26 mouse cellular contexts compared by ENCODE assay signal in genomic region chr1:83862128-83862527, GRCm38 (mm10).
DNase-seq lines count a peak whose midpoint lies in the region; ATAC-seq lines count a peak whose summit lies in the region.
"Had no signal": no experiment of that assay in that cellular context is flagged by ENCODE, and none has a peak within 500 bp of the region (broad histone marks: within the 10 kb centered on the region; RNA-seq: fewer than 3 reads in every experiment).

No protein-coding gene starts in this region.

- H3K4me3 ChIP-seq in hindbrain, embryonic 11.5 days (ENCODE audit: low read depth, low read length): no peak overlapping the region
- no peak overlapping the region for H3K4me3 ChIP-seq in hindbrain, embryonic 10.5 days
- H3K4me3 ChIP-seq in midbrain, embryonic 16.5 days (ENCODE audit: low read depth, low read length): no peak overlapping the region
- no peak overlapping the region for H3K4me3 ChIP-seq in midbrain, embryonic 10.5 days
- H3K4me3 ChIP-seq: embryonic facial prominence, embryonic 10.5 days; embryonic facial prominence, embryonic 13.5 days; erythroblast, embryonic 14.5 days; forebrain, embryonic 12.5 days; forebrain, embryonic 15.5 days; heart, embryonic 12.5 days; heart, embryonic 15.5 days; hindbrain, embryonic 15.5 days had no signal

- no peak overlapping the region for H3K4me2 ChIP-seq in hindbrain, embryonic 11.5 days (replicated peaks; ENCODE audit: low read depth, low read length)
- H3K4me2 ChIP-seq in midbrain, embryonic 16.5 days (ENCODE audit: low read length): no peak overlapping the region
- H3K4me2 ChIP-seq: embryonic facial prominence, embryonic 13.5 days; forebrain, embryonic 12.5 days; forebrain, embryonic 15.5 days; heart, embryonic 12.5 days; heart, embryonic 15.5 days; hindbrain, embryonic 15.5 days had no signal

- no peak overlapping the region for H3K9ac ChIP-seq in hindbrain, embryonic 11.5 days (ENCODE audit: low read depth, low read length)
- H3K9ac ChIP-seq in midbrain, embryonic 16.5 days (ENCODE audit: low read depth, low read length): no peak overlapping the region
- H3K9ac ChIP-seq: embryonic facial prominence, embryonic 13.5 days; forebrain, embryonic 12.5 days; forebrain, embryonic 15.5 days; heart, embryonic 12.5 days; heart, embryonic 15.5 days; hindbrain, embryonic 15.5 days had no signal

- H3K36me3 ChIP-seq in hindbrain, embryonic 11.5 days (ENCODE audit: control insufficient read depth, insufficient read depth, low read length): no peaks in the 10 kb centered on the region
- no peaks in the 10 kb centered on the region for H3K36me3 ChIP-seq in hindbrain, embryonic 10.5 days
- no peaks in the 10 kb centered on the region for H3K36me3 ChIP-seq in midbrain, embryonic 16.5 days (ENCODE audit: control insufficient read depth, insufficient read depth, low read length)
- H3K36me3 ChIP-seq in midbrain, embryonic 10.5 days: no peaks in the 10 kb centered on the region
- H3K36me3 ChIP-seq: embryonic facial prominence, embryonic 10.5 days; embryonic facial prominence, embryonic 13.5 days; forebrain, embryonic 12.5 days; forebrain, embryonic 15.5 days; heart, embryonic 12.5 days; heart, embryonic 15.5 days; hindbrain, embryonic 15.5 days had no signal

- H3K4me1 ChIP-seq in hindbrain, embryonic 11.5 days (replicated peaks; ENCODE audit: control insufficient read depth, insufficient read depth, low read length): no peaks in the 10 kb centered on the region
- H3K4me1 ChIP-seq in hindbrain, embryonic 10.5 days (replicated peaks): peaks cover 14% of the 10 kb centered on the region; the same call in 1 of the 2 replicates
- no peaks in the 10 kb centered on the region; the same call in 1 of the 2 replicates for H3K4me1 ChIP-seq in midbrain, embryonic 16.5 days (ENCODE audit: control insufficient read depth, insufficient read depth, low read length)
- H3K4me1 ChIP-seq in midbrain, embryonic 10.5 days: 0 out of 2 replicates have a peak, but pooled peaks cover 4% of the 10 kb centered on the region
- H3K4me1 ChIP-seq: embryonic facial prominence, embryonic 10.5 days; embryonic facial prominence, embryonic 13.5 days; forebrain, embryonic 15.5 days; heart, embryonic 12.5 days; heart, embryonic 15.5 days had no signal

- ATAC-seq in hindbrain, embryonic 11.5 days (ENCODE audit: low FRiP score): peak; percentile 83
- ATAC-seq in midbrain, embryonic 16.5 days: 0 out of 2 replicates have a peak, but pooled peaks have one; percentile 56
- ATAC-seq: activated CD4-positive, CD25-positive, alpha-beta regulatory T cell, adult 4 months; forebrain, embryonic 15.5 days had no signal

- no peaks in the 10 kb centered on the region for H3K27me3 ChIP-seq in hindbrain, embryonic 11.5 days (ENCODE audit: control insufficient read depth, insufficient read depth, low read length)
- H3K27me3 ChIP-seq in hindbrain, embryonic 10.5 days (ENCODE audit: insufficient read depth, poor library complexity, severe bottlenecking): no peaks in the 10 kb centered on the region
- H3K27me3 ChIP-seq in midbrain, embryonic 16.5 days (ENCODE audit: control insufficient read depth, insufficient read depth, low read depth, low read length): no peaks in the 10 kb centered on the region
- H3K27me3 ChIP-seq in midbrain, embryonic 10.5 days (ENCODE audit: low read depth, poor library complexity, severe bottlenecking): no peaks in the 10 kb centered on the region
- H3K27me3 ChIP-seq: forebrain, embryonic 12.5 days; forebrain, embryonic 15.5 days; heart, embryonic 12.5 days; heart, embryonic 15.5 days; hindbrain, embryonic 15.5 days had no signal

- peak; percentile 45 for DNase-seq in hindbrain, embryonic 11.5 days (ENCODE audit: low spot score)
- DNase-seq in hindbrain, embryonic 10.5 days (ENCODE audit: low spot score): no peak
- DNase-seq in left cerebral cortex, postnatal 4 days: peak; percentile 12
- no peak for DNase-seq in left cerebral cortex, postnatal 14 days (ENCODE audit: low spot score in 2 of 2)
- DNase-seq in midbrain, embryonic 10.5 days (ENCODE audit: low spot score): no peak
- peak; percentile 18 for DNase-seq in retina, postnatal 1 day
- no peak for DNase-seq in retina, embryonic 14.5 days (ENCODE audit: low spot score)
- DNase-seq: adrenal gland, adult 8-10 months; adrenal gland, postnatal 25 days; cerebellum, adult 11-12 months; cerebellum, adult 8-10 months; cerebellum, postnatal 36 days; gastrocnemius, postnatal 25 days; heart, adult 18-20 months; heart, postnatal 10 days; heart, postnatal 36 days had no signal

- 51% methylated on average over 3 of the region's 3 CpGs for WGBS in hindbrain, embryonic 11.5 days
- 66% methylated on average over 3 of the region's 3 CpGs for WGBS in hindbrain, embryonic 10.5 days
- WGBS in midbrain, embryonic 16.5 days: 41% methylated on average over 3 of the region's 3 CpGs
- 81% methylated on average over 3 of the region's 3 CpGs for WGBS in midbrain, embryonic 10.5 days

- intact Hi-C loops in left cerebral cortex, postnatal 4 days (cut with DNase I): no loop called here
- intact Hi-C loops in left cerebral cortex, postnatal 14 days (cut with DNase I): no loop called here

- peak overlapping the region; percentile 55; the same call in 1 of the 2 replicates for H3K27ac ChIP-seq in hindbrain, embryonic 11.5 days (ENCODE audit: low read depth, low read length)
- no peak overlapping the region for H3K27ac ChIP-seq in hindbrain, embryonic 10.5 days
- H3K27ac ChIP-seq in midbrain, embryonic 16.5 days (ENCODE audit: low read length): no peak overlapping the region
- H3K27ac ChIP-seq in midbrain, embryonic 10.5 days (replicated peaks): no peak overlapping the region
- H3K27ac ChIP-seq: embryonic facial prominence, embryonic 10.5 days; embryonic facial prominence, embryonic 13.5 days; forebrain, embryonic 12.5 days; forebrain, embryonic 15.5 days; heart, embryonic 15.5 days; hindbrain, embryonic 15.5 days had no signal

- no peaks in the 10 kb centered on the region for H3K9me3 ChIP-seq in hindbrain, embryonic 11.5 days (ENCODE audit: control insufficient read depth, low read length)
- H3K9me3 ChIP-seq in hindbrain, embryonic 10.5 days: no peaks in the 10 kb centered on the region
- no peaks in the 10 kb centered on the region for H3K9me3 ChIP-seq in midbrain, embryonic 16.5 days (replicated peaks; ENCODE audit: control insufficient read depth, low read length, poor library complexity, severe bottlenecking)
- no peaks in the 10 kb centered on the region for H3K9me3 ChIP-seq in midbrain, embryonic 10.5 days (replicated peaks)
- H3K9me3 ChIP-seq: embryonic facial prominence, embryonic 10.5 days; embryonic facial prominence, embryonic 13.5 days; forebrain, embryonic 12.5 days; forebrain, embryonic 15.5 days; heart, embryonic 12.5 days; heart, embryonic 15.5 days; hindbrain, embryonic 15.5 days had no signal

Comparison
In these comparisons a context has a peak if more than half of its experiments do, and no peak if none do; other contexts are left out.
1. DNase-seq: peak in hindbrain, embryonic 11.5 days (single experiment), left cerebral cortex, postnatal 4 days (single experiment) and retina, postnatal 1 day (single experiment); none in hindbrain, embryonic 10.5 days (single experiment), left cerebral cortex, postnatal 14 days (0 of 2), midbrain, embryonic 10.5 days (single experiment) and retina, embryonic 14.5 days (single experiment).